Mouse (Mus musculus) heart, embryonic 11.5 days (tissue): Measurements from ENCODE around the gene Dcaf1. TPM values are rescaled to one million over a fixed set of nuclear protein-coding genes. Genes with fewer than 3 reads are reported as not detected.
A peak's percentile ranks its signal among the peaks of the same experiment; 100 is the strongest.

Experiments used
- ATAC-seq: fragments of 200-750 bp; cut with Nextera tagmentation; replicated peaks from 2 replicates; pipeline ENCODE4 v1.8.0; 2017; ENCODE audit warnings: moderate library complexity; ENCODE audit not compliant: insufficient number of reproducible peaks, low FRiP score, low TSS enrichment
- H3K27ac ChIP-seq: fragments of 300-500 bp; sonication (generic); 2 replicates; pipeline ENCODE4 v1.5.1; 2014; ENCODE audit warnings: mild to moderate bottlenecking, low read depth, low read length
- H3K27me3 ChIP-seq: fragments of 300-500 bp; sonication (generic); 2 replicates; pipeline ENCODE4 v1.6.1; 2014; ENCODE audit warnings: mild to moderate bottlenecking, low read length, mixed read lengths; ENCODE audit not compliant: control insufficient read depth, insufficient read depth
- H3K36me3 ChIP-seq: fragments of 300-500 bp; sonication (generic); 2 replicates; pipeline ENCODE4 v1.6.1; 2014; ENCODE audit warnings: mild to moderate bottlenecking, low read length, moderate library complexity, mixed read lengths; ENCODE audit not compliant: control insufficient read depth, insufficient read depth
- H3K4me1 ChIP-seq: fragments of 300-500 bp; sonication (generic); 2 replicates; pipeline ENCODE4 v1.6.1; 2014; ENCODE audit warnings: low read length; ENCODE audit not compliant: control insufficient read depth, insufficient read depth
- H3K4me2 ChIP-seq: fragments of 300-500 bp; sonication (generic); 2 replicates; pipeline ENCODE4 v1.6.1; 2014; ENCODE audit warnings: mild to moderate bottlenecking, moderate library complexity
- H3K4me3 ChIP-seq: fragments of 300-500 bp; sonication (generic); 2 replicates; pipeline ENCODE4 v1.5.1; 2014; ENCODE audit warnings: low read depth, low read length
- H3K9ac ChIP-seq: fragments of 300-500 bp; sonication (generic); 2 replicates; pipeline ENCODE4 v1.6.1; 2014; ENCODE audit warnings: mild to moderate bottlenecking, low read depth, low read length, moderate library complexity
- H3K9me3 ChIP-seq: fragments of 300-500 bp; sonication (generic); replicated peaks from 2 replicates; pipeline ENCODE4 v1.6.1; 2016; ENCODE audit warnings: low read length; ENCODE audit not compliant: control insufficient read depth
- WGBS: fragments of 180-500 bp; shearing (Covaris S2); extraction: QIAGEN DNeasy Blood & Tissue Kit; methylation state at CpG from one replicate; pipeline ENCODE4 v1.1.7; 2014; ENCODE audit not compliant: insufficient replicate concordance; 5-methylcytosine and 5-hydroxymethylcytosine counted together
- polyA plus RNA-seq: library from polyadenylated mRNA; unstranded; fragments of >200 nt; fragmentation: Nextera tagmentation; extraction: Ambion mirVana; gene quantifications from 2 replicates; pipeline ENCODE4 v1.2.1, GENCODE M21; 2014

Gene Dcaf1
- polyA plus RNA-seq, 1 experiment from 2014 or later = 23.5 TPM

- whole genome bisulfite sequencing = under 1% methylated on average over 47 of the region's 49 CpGs
- ATAC-seq = peak; percentile 82
- H3K27me3 ChIP-seq = no peaks in the 10 kb centered on the region
- H3K4me2 ChIP-seq = peak within 1 kb of the TSS; percentile 91
- no peaks in the 10 kb centered on the region for H3K36me3 ChIP-seq
- H3K9ac ChIP-seq = peak within 1 kb of the TSS; percentile 99
- H3K4me3 ChIP-seq = peak within 1 kb of the TSS; percentile 99
- H3K27ac ChIP-seq = peak within 1 kb of the TSS; percentile 88
- H3K9me3 ChIP-seq = no peaks in the 10 kb centered on the region
- H3K4me1 ChIP-seq = no peaks in the 10 kb centered on the region
These were observed 32.8 kb upstream of the Dcaf1 start, which contains the start of gene Rad54l2 for GRCm38 (mm10) chr9:106788812-106789321. Gene Rad54l2, minus strand, starts transcription at chr9:106789194.

DNA sequence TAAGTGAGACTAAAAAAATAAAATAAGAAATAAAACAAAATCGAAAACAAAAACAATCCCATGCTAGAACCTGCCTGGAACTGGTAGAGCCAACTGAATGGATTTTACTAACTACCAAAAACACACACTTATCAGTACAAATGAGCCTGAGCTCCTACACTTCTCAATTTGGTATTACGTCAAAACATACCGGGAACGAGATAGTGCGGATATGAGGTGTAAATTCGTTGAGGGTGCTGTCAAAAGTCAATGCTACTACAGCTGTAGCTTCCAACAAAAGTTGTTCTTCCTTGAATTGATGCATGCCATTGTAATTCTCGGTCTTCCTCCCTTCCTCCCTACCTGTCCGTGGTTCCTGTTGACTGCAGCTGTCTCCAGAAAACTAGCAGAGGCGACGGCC lies 32.3 kb upstream of the Dcaf1 start:
- Histone ChIP-seq H3K4me1 (no peaks in the 10 kb centered on the region), H3K9ac (peak overlapping the region; percentile 99), H3K9me3 (no peaks in the 10 kb centered on the region), H3K27me3 (no peaks in the 10 kb centered on the region), H3K4me3 (peak overlapping the region; percentile 99), H3K27ac (peak overlapping the region; percentile 88; the same call in 1 of the 2 replicates), H3K36me3 (no peaks in the 10 kb centered on the region), H3K4me2 (peak overlapping the region; percentile 91)
- WGBS = 11% methylated on average over 10 of the region's 10 CpGs
- ATAC-seq = no peak

- Histone ChIP-seq H3K4me3 (no peak overlapping the region), H3K27ac (no peak overlapping the region), H3K9ac (no peak overlapping the region), H3K4me1 (no peaks in the 10 kb centered on the region), H3K36me3 (no peaks in the 10 kb centered on the region), H3K27me3 (no peaks in the 10 kb centered on the region), H3K9me3 (no peaks in the 10 kb centered on the region), H3K4me2 (no peak overlapping the region)
- ATAC-seq = no peak
- WGBS = 58% methylated on average over 6 of the region's 6 CpGs
These were observed 30.8 kb upstream of the Dcaf1 start for GRCm38 (mm10) chr9:106790831-106791230.

- no peaks in the 10 kb centered on the region for H3K27me3 ChIP-seq
- no peak overlapping the region for H3K4me3 ChIP-seq
- no peaks in the 10 kb centered on the region for H3K36me3 ChIP-seq
- no peak overlapping the region for H3K9ac ChIP-seq
- 67% methylated on average over 4 of the region's 4 CpGs for WGBS
- no peak for ATAC-seq
- H3K9me3 ChIP-seq = no peaks in the 10 kb centered on the region; the same call in 1 of the 2 replicates
- H3K4me2 ChIP-seq = no peak overlapping the region
- no peaks in the 10 kb centered on the region for H3K4me1 ChIP-seq
- H3K27ac ChIP-seq = no peak overlapping the region
These were observed 15.2 kb upstream of the Dcaf1 start for GRCm38 (mm10) chr9:106806503-106806902.

- no peaks in the 10 kb centered on the region; the same call in 1 of the 2 replicates for H3K4me1 ChIP-seq
- no peak overlapping the region for H3K9ac ChIP-seq
- H3K9me3 ChIP-seq = no peaks in the 10 kb centered on the region
- H3K4me3 ChIP-seq = no peak overlapping the region
- no peak overlapping the region for H3K27ac ChIP-seq
- no peaks in the 10 kb centered on the region for H3K27me3 ChIP-seq
- 67% methylated on average over 6 of the region's 6 CpGs for WGBS
- H3K36me3 ChIP-seq = no peaks in the 10 kb centered on the region
- H3K4me2 ChIP-seq = no peak overlapping the region
- no peak for ATAC-seq
These were observed 3.5 kb upstream of the Dcaf1 start for GRCm38 (mm10) chr9:106818191-106818590.

- H3K27ac ChIP-seq = no peak overlapping the region
- H3K4me2 ChIP-seq = no peak overlapping the region
- no peak overlapping the region for H3K4me3 ChIP-seq
- no peaks in the 10 kb centered on the region for H3K36me3 ChIP-seq
- no peaks in the 10 kb centered on the region for H3K9me3 ChIP-seq
- ATAC-seq = no peak
- no peaks in the 10 kb centered on the region for H3K27me3 ChIP-seq
- H3K9ac ChIP-seq = no peak overlapping the region
- no peaks in the 10 kb centered on the region; the same call in 1 of the 2 replicates for H3K4me1 ChIP-seq
- 78% methylated on average over 1 of the region's 1 CpGs for WGBS
These were observed 2.5 kb upstream of the Dcaf1 start for GRCm38 (mm10) chr9:106819201-106819600.

DNA sequence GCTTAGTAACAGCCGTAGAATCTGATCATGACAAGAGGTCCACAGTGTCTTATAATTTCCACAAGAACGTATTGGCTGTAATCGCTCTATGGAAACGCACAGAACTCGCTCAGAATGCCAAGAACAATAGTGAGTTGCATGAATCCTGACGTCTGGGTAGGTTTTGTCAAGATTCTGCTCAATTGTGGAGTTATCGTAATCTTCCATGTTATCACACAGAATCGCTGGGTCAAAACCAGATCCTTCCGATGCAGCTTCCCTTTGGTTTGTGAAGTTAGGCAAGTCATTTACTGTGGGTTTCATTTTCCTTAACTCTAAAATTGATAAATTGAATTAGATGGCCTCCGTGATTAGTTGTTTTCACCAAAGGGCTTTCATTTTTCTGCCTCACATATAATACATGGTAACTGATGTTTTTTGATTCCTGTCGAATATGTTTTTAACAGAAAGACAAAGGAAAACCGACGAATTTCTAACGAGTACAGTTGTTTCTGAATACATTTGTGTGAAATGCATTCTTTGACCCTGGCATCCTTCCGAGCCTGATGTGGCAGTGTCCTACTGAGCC lies 540 bp upstream of the Dcaf1 start:
- no peak for ATAC-seq
- H3K27ac ChIP-seq = no peak overlapping the region
- WGBS = 44% methylated on average over 15 of the region's 15 CpGs
- peak overlapping the region; percentile 68 for H3K4me2 ChIP-seq
- peak overlapping the region; percentile 73 for H3K9ac ChIP-seq
- no peaks in the 10 kb centered on the region for H3K36me3 ChIP-seq
- H3K4me3 ChIP-seq = peak overlapping the region; percentile 90
- no peaks in the 10 kb centered on the region; the same call in 1 of the 2 replicates for H3K4me1 ChIP-seq
- H3K27me3 ChIP-seq = no peaks in the 10 kb centered on the region
- H3K9me3 ChIP-seq = no peaks in the 10 kb centered on the region

- WGBS = 2% methylated on average over 32 of the region's 32 CpGs
- H3K9ac ChIP-seq = peak overlapping the region; percentile 90
- peak; percentile 89 for ATAC-seq
- no peaks in the 10 kb centered on the region; the same call in 1 of the 2 replicates for H3K4me1 ChIP-seq
- no peaks in the 10 kb centered on the region for H3K9me3 ChIP-seq
- H3K27me3 ChIP-seq = no peaks in the 10 kb centered on the region
- H3K27ac ChIP-seq = peak overlapping the region; percentile 92
- peak overlapping the region; percentile 90 for H3K4me3 ChIP-seq
- H3K4me2 ChIP-seq = peak overlapping the region; percentile 63
- H3K36me3 ChIP-seq = no peaks in the 10 kb centered on the region
These were observed 869 bp downstream of the Dcaf1 start for GRCm38 (mm10) chr9:106822381-106823104.
